Mouse (Mus musculus) lung, embryonic 14.5 days (tissue): ENCODE data around the gene Commd9. TPM values are rescaled to one million over a fixed set of nuclear protein-coding genes. Genes with fewer than 3 reads are reported as not detected.

Experiments
- ATAC-seq: fragments of 200-750 bp; cut with Nextera tagmentation; 2 replicates; pipeline ENCODE4 v1.8.0; 2017; ENCODE audit warnings: mild to moderate bottlenecking, moderate TSS enrichment, moderate library complexity; ENCODE audit not compliant: insufficient read depth
- DNase-seq: peaks from one replicate; pipeline ENCODE4 v3.0.0-alpha.2; 2015
- H3K27ac ChIP-seq: fragments of 300-500 bp; sonication (generic); 2 replicates; pipeline ENCODE4 v1.5.1; 2014; ENCODE audit warnings: low read depth, mild to moderate bottlenecking, moderate library complexity
- H3K27me3 ChIP-seq: fragments of 300-500 bp; sonication (generic); 2 replicates; pipeline ENCODE4 v1.6.1; 2014; ENCODE audit warnings: low read length, control low read depth; ENCODE audit not compliant: insufficient read depth
- H3K36me3 ChIP-seq: fragments of 300-500 bp; sonication (generic); 2 replicates; pipeline ENCODE4 v1.6.1; 2014; ENCODE audit warnings: control low read depth; ENCODE audit not compliant: insufficient read depth
- H3K4me1 ChIP-seq: fragments of 300-500 bp; sonication (generic); 2 replicates; pipeline ENCODE4 v1.6.1; 2014; ENCODE audit warnings: antibody characterized with exemption, control low read depth; ENCODE audit not compliant: insufficient read depth
- H3K4me2 ChIP-seq: fragments of 300-500 bp; sonication (generic); 2 replicates; pipeline ENCODE4 v1.6.1; 2014; ENCODE audit warnings: mild to moderate bottlenecking
- H3K4me3 ChIP-seq: fragments of 300-500 bp; sonication (generic); 2 replicates; pipeline ENCODE4 v1.5.1; 2014; ENCODE audit warnings: low read depth, low read length
- H3K9ac ChIP-seq: fragments of 300-500 bp; sonication (generic); 2 replicates; pipeline ENCODE4 v1.6.1; 2014
- H3K9me3 ChIP-seq: fragments of 300-500 bp; sonication (generic); 2 replicates; pipeline ENCODE4 v1.6.1; 2016; ENCODE audit warnings: low read depth, low read length, control low read depth
- CTCF ChIP-seq: IDR thresholded peaks from 2 replicates; pipeline ENCODE4 v1.5.1; 2016; ENCODE audit warnings: antibody characterized with exemption, low read depth
- WGBS: fragments of 180-500 bp; shearing (Covaris S2); extraction: QIAGEN DNeasy Blood & Tissue Kit; methylation state at CpG from one replicate; pipeline ENCODE4 v1.1.7; 2014; 5-methylcytosine and 5-hydroxymethylcytosine counted together
- polyA plus RNA-seq: library from polyadenylated mRNA; unstranded; fragments of >200 nt; fragmentation: Nextera tagmentation; extraction: Ambion mirVana; gene quantifications from 2 replicates; pipeline ENCODE4 v1.2.1, GENCODE M21; 2014

Commd9 gene
- 56.8 and 60.3 TPM in 2 replicates for polyA plus RNA-seq

GRCm38 (mm10) chr2:101885768-101886438, at the start of gene Commd9:
Commd9 (plus strand) TSS chr2:101886247.
- 13% methylated on average over 22 of the region's 22 CpGs for WGBS
- peak within 1 kb of the TSS; percentile 61 for H3K4me3 ChIP-seq
- H3K36me3 ChIP-seq: no peaks in the 10 kb centered on the region
- H3K9ac ChIP-seq: peak within 1 kb of the TSS; percentile 64
- H3K27me3 ChIP-seq: no peaks in the 10 kb centered on the region
- peak; percentile 96 for ATAC-seq
- peak; percentile 96 for DNase-seq
- H3K4me1 ChIP-seq: peaks cover 5% of the 10 kb centered on the region; the same call in 1 of the 2 replicates
- no peak for TF ChIP-seq CTCF
- H3K9me3 ChIP-seq: no peaks in the 10 kb centered on the region
- H3K4me2 ChIP-seq: peak within 1 kb of the TSS; percentile 74
- H3K27ac ChIP-seq: no peak within 1 kb of the TSS

- no peak overlapping the region for H3K27ac ChIP-seq
- no peaks in the 10 kb centered on the region for H3K4me1 ChIP-seq
- no peak overlapping the region for H3K4me3 ChIP-seq
- no peak for TF ChIP-seq CTCF
- no peaks in the 10 kb centered on the region for H3K27me3 ChIP-seq
- 80% methylated on average over 7 of the region's 7 CpGs for WGBS
- H3K36me3 ChIP-seq: no peaks in the 10 kb centered on the region
- DNase-seq (no peak), ATAC-seq (no peak)
- no peaks in the 10 kb centered on the region for H3K9me3 ChIP-seq
- H3K4me2 ChIP-seq: no peak overlapping the region
- H3K9ac ChIP-seq: no peak overlapping the region
Observed at GRCm38 (mm10) chr2:101842756-101843155, 43.3 kb upstream of the Commd9 start.

GRCm38 (mm10) chr2:101854792-101855191, 31.3 kb upstream of the Commd9 start:
- Histone ChIP-seq H3K4me1 (no peaks in the 10 kb centered on the region), H3K27ac (no peak overlapping the region), H3K4me2 (no peak overlapping the region), H3K36me3 (no peaks in the 10 kb centered on the region), H3K27me3 (no peaks in the 10 kb centered on the region), H3K9me3 (no peaks in the 10 kb centered on the region), H3K4me3 (no peak overlapping the region), H3K9ac (no peak overlapping the region)
- no peak for ATAC-seq
- no peak for DNase-seq
- no peak for TF ChIP-seq CTCF
- WGBS: 58% methylated on average over 7 of the region's 7 CpGs

GRCm38 (mm10) chr2:101856174-101856573, 29.9 kb upstream of the Commd9 start:
- 79% methylated on average over 9 of the region's 9 CpGs for WGBS
- H3K4me1 ChIP-seq: no peaks in the 10 kb centered on the region
- H3K4me2 ChIP-seq: no peak overlapping the region
- no peak for ATAC-seq
- no peak overlapping the region for H3K9ac ChIP-seq
- TF ChIP-seq CTCF: no peak
- H3K4me3 ChIP-seq: no peak overlapping the region
- H3K9me3 ChIP-seq: no peaks in the 10 kb centered on the region
- DNase-seq: no peak
- H3K36me3 ChIP-seq: no peaks in the 10 kb centered on the region
- H3K27ac ChIP-seq: no peak overlapping the region
- no peaks in the 10 kb centered on the region for H3K27me3 ChIP-seq

GRCm38 (mm10) chr2:101860920-101861485, 25.0 kb upstream of the Commd9 start:
- Histone ChIP-seq H3K9me3 (no peaks in the 10 kb centered on the region), H3K4me1 (0 out of 2 replicates have a peak, but pooled peaks cover 3% of the 10 kb centered on the region), H3K27ac (no peak overlapping the region), H3K4me3 (no peak overlapping the region), H3K27me3 (no peaks in the 10 kb centered on the region), H3K36me3 (no peaks in the 10 kb centered on the region), H3K4me2 (no peak overlapping the region), H3K9ac (no peak overlapping the region)
- ATAC-seq: no peak
- no peak for TF ChIP-seq CTCF
- no peak for DNase-seq
- 83% methylated on average over 3 of the region's 3 CpGs for WGBS

- Histone ChIP-seq H3K9me3 (no peaks in the 10 kb centered on the region), H3K27me3 (no peaks in the 10 kb centered on the region), H3K4me2 (no peak overlapping the region), H3K36me3 (no peaks in the 10 kb centered on the region), H3K27ac (no peak overlapping the region), H3K4me1 (0 out of 2 replicates have a peak, but pooled peaks cover 3% of the 10 kb centered on the region), H3K9ac (no peak overlapping the region), H3K4me3 (no peak overlapping the region)
- ATAC-seq (peak; percentile 73; the same call in 1 of the 2 replicates), DNase-seq (peak; percentile 49)
- no peak for TF ChIP-seq CTCF
- WGBS: 50% methylated on average over 15 of the region's 15 CpGs
Observed at GRCm38 (mm10) chr2:101862219-101863123, 23.6 kb upstream of the Commd9 start.

- Histone ChIP-seq H3K4me1 (no peaks in the 10 kb centered on the region), H3K9me3 (no peaks in the 10 kb centered on the region), H3K4me2 (no peak overlapping the region), H3K27ac (no peak overlapping the region), H3K27me3 (no peaks in the 10 kb centered on the region), H3K9ac (no peak overlapping the region), H3K4me3 (no peak overlapping the region), H3K36me3 (no peaks in the 10 kb centered on the region)
- 78% methylated on average over 4 of the region's 4 CpGs for WGBS
- no peak for ATAC-seq
- DNase-seq: no peak
- TF ChIP-seq CTCF: no peak
Observed at GRCm38 (mm10) chr2:101868683-101869082, 17.4 kb upstream of the Commd9 start.
